Mouse (Mus musculus) heart, adult 2 months (tissue): Measurements from ENCODE around the gene Alkbh7.

ENCODE experiments used
- CTCF ChIP-seq: fragments of 200-600 bp; IDR thresholded peaks from 2 replicates; pipeline ENCODE4 v1.8.1; 2022; ENCODE audit warnings: antibody characterized with exemption, mild to moderate bottlenecking, moderate library complexity
- POLR2A ChIP-seq: fragments of 200-500 bp; IDR thresholded peaks from 2 replicates; pipeline ENCODE4 v1.6.1; 2011; ENCODE audit warnings: mild to moderate bottlenecking, low read depth, low read length, control low read depth; ENCODE audit not compliant: insufficient read depth

DNA sequence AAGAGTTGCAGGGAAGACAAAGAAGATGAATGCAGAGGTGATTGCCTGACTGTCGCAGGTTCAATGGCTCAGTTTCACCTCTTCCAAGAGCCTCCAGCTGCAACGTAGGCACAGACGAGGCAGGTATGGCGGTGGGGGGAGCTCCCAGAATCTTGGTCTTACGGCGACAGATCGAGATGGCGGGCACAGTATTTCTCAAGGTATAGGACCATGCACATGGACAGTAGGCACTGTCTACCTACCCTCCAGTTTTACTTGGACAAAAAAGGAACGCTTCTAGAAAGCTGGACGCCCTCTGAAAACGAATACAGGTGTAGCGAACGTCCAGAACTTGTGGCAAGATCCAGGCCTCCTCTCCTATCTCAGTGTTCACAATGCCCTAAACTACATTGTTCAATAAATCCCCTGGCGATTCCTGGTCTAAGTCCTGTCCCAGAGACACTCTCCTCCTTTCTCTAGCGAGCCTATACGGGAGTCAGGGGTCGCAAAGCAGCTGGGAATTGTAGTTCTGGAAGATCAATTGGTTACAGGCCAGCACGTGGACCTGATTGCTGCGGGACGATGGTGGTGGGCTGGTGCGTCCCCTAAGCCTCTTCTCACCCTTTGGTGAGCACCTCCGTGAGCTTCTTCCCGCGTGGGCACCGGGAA is 7.5 kb upstream of the Alkbh7 start:
- TF ChIP-seq CTCF, result no peak
- peak; percentile 59 for TF ChIP-seq POLR2A
